Mouse (Mus musculus): ENCODE results near the gene Yap1.

GRCm38 (mm10) chr9:7971993-7972392 lies 32.4 kb downstream of the Yap1 start:
- TF ChIP-seq CTCF (IDR thresholded peaks at IDR 0.05; ENCODE audit: control insufficient read depth, insufficient read depth, low read length) (no peak), POLR2A (IDR thresholded peaks at IDR 0.05; ENCODE audit: borderline replicate concordance, control insufficient read depth, low read depth, low read length) (no peak)
